Mouse (Mus musculus) induced T-regulatory cell, adult 2 months (primary cell): ENCODE measurements around the gene Stard3.
A peak's percentile ranks its signal among the peaks of the same experiment; 100 is the strongest.

Experiments used
- DNase-seq: peaks from one replicate; pipeline ENCODE4 v3.0.0-alpha.2; 2012; ENCODE audit warnings: low read depth

Gene Stard3

GRCm38 (mm10) chr11:98348083-98348961, 9.8 kb upstream of the Stard3 start, which contains the start of gene Ppp1r1b:
Gene Ppp1r1b (plus strand): TSS chr11:98348404.
- peak; percentile 64 for DNase-seq

GRCm38 (mm10) chr11:98349308-98349707, 8.9 kb upstream of the Stard3 start:
- DNase-seq, result no peak

DNA sequence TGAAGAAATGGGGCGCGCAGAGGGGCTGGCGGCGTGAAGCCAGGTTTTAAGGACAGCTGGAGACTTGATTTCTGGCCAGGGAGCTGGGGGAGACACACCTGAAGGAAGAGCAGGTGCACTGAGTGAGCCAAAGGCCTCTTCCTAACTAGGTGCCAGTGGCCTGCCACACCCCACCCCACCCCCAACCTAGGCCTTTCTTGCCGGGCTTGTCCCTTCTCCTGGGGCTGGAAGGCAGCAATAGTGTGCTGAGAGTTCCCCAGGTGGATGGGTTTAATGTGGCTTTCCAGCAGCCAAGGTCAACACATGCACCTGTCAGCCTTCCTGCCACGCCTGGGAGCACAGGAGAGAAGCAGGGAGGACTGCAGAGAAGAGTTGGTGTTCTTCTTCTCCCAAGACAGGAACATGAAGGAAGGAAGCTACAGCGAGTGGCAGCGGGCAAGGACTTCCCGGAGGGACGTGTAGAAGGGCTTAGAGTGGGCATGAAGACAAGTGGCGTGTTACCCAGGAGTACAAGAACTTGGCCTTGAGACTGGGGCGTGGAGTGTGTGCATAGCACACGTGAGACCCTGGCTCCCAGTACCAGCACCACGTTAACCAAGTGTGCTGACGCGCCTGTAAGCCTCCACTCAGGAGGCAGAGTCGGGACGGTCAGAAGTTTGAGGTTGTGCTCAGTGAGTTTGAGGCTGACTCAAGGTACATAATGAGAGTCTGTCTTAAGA, 5.7 kb upstream of the Stard3 start:
- DNase-seq, result no peak

GRCm38 (mm10) chr11:98353651-98354211, 4.4 kb upstream of the Stard3 start:
- DNase-seq, result no peak

DNA sequence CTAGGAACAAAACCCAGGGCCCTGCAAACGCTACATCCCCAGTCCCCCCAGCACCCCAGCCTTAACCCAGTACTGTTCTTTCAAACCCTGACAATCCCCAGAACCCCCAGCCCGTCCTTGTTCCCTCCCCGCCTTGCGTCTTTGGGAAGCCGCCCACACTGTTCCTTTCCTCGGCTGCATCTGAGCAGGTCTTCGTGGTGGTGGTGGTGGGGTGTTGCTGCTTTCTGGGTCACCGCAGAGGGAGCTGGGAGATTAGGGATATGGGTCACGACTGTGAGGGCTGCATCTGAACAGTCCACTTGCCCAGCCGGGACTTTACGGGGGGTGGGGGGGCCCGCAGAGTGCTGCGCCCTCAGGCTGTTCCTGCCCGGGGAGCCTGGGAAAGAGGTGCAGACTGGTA, 3.7 kb upstream of the Stard3 start:
- DNase-seq, result no peak

DNA sequence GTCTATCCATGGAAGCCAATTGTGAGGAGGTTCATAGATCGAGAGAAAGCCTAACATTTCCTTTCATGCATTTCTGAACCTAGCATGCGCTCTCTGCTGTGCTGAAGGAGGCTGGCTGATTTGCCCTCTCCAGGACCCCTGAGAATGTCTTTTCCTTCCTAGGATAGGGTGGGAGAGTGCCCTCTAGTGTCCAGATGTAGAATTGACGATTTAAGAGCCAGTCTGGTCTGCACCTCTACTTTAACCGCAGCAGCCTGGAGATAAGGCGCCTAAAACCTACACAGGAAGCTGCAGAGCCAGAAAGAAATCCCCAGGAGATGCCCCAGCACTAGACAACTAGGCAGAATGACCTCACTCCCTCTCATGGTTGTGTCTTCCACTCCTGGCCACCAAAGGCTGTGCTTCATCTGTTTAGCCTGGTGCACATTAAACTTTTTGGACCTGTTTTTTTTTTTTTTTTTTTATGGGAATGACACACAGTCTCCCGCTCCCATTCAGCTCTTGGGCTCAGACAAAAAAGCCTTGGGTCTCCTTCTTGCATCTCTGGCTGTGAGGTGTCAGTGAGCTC, 2.4 kb upstream of the Stard3 start:
- peak; percentile 90 for DNase-seq

DNA sequence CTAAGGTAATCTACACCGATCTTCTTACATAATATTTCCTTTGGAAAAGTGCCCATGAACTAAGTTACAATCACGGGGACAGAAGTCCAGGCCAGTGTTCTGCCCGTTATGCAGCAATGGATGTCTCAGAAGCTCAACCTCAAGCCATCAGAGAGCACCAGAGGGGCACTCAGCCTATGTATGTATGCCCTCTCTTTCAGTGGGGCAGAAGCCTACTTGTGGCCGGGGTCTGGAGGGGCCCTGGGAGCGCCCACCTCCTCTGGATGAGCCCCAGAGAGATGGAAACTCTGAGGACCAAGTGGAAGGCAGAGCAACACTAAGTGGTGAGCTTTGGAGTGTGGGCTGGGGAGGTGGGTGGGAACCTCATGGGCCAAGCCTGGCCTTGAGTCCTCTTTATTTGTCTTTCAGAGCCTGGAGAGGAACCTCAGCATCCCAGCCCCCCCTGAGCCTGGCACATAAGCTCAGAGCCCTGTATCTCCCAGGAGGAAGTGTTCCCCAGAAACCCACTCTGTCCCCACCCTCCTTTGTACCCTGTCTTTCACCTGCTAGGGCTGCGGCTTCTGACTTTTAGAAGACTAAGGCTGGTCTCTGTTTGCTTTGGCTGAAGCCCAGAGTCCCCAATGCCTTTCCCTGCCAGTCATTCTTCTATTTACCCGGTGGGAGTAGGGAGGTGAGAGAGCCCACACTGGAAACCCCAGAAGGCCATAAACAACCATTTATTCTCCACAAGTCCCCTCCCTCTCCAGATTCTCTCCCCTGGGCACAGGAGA, 1.4 kb upstream of the Stard3 start:
- DNase-seq, result peak; percentile 21

DNA sequence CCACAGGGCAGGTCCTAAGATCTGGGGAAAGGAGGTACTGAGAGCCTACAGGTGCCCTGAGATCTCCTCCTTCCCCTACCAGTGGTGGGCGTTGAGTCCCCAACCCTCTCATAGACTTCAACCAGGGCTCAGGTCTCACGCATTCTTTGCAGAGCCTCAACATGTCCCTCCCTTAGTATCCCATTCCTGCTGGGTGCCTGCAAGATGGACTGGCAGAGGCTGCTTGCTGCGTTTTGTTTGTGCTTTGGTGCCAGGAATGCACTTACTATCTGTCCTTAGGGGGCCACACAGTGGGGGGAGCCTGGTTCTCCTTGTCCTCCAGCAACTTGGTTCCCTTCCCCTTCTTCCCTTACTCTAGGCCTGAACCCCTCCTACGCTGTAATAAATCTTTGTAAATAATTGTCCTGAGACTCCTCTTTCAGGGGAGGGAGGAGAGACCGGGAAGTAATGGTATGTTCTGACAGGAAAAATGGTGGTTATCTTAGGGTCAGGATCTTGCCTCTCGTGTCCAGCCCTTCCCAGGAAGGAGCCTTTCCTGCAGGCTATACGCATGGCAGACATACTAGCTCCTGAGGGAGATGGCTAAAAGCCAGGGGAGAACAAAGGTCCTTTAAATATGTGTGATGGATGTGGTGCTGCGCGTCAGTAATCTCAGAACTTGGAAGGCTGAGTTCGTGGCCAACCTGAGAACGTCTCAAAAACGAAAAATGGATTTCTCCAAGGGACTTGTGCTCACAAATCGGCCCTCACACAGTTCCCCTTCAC, 590 bp upstream of the Stard3 start:
- no peak for DNase-seq

- no peak for DNase-seq
Measured at GRCm38 (mm10) chr11:98360866-98361521, 2.8 kb downstream of the Stard3 start.

DNA sequence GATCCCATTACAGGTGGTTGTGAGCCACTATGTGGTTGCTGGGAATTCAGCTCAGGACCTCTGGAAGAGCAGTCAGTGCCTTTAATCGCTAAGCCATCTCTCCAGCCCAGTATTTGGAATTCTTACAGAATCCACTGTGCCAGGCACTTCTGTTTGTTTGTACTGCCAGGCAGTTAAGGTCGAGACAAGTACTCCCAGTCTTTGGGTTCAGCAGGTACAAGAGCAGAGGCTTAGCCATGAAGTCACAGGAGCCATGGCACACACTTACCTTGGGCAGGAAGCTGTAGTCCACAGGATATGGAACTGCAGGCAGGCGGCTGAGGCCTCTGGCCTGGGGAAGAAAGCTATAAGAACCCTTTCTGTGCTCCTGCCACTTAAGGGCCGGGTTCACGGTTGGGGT, 5.6 kb downstream of the Stard3 start:
- no peak for DNase-seq

GRCm38 (mm10) chr11:98364410-98364809, 6.2 kb downstream of the Stard3 start:
- DNase-seq, result no peak

GRCm38 (mm10) chr11:98366290-98366689, 8.1 kb downstream of the Stard3 start:
- no peak for DNase-seq

- DNase-seq, result no peak
Measured at GRCm38 (mm10) chr11:98367171-98367862, 9.1 kb downstream of the Stard3 start.

DNA sequence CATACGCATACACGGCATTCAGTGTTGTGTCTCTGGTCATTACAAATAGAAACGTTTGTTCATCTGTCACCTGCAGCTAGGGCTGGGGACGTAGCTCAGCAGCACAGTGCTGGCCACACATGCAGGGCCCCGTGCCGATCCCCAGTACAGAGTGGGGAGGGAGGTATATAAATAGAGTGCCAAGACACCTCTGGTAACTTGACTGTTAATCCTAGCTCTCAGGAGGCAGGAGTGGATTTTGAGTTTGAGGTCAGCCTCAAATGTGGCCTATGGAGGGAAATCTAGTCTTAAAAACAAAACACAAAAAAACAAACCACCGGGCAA, 9.7 kb downstream of the Stard3 start:
- no peak for DNase-seq

- no peak for DNase-seq
Measured at GRCm38 (mm10) chr11:98369337-98369736, 11.2 kb downstream of the Stard3 start.

GRCm38 (mm10) chr11:98370588-98370987, 12.4 kb downstream of the Stard3 start:
- DNase-seq, result no peak

- DNase-seq, result no peak
Measured at GRCm38 (mm10) chr11:98371556-98372240, 13.5 kb downstream of the Stard3 start.

- peak; percentile 84 for DNase-seq
Measured at GRCm38 (mm10) chr11:98372406-98372805, 14.2 kb downstream of the Stard3 start.

- no peak for DNase-seq
Measured at GRCm38 (mm10) chr11:98373244-98373643, 15.1 kb downstream of the Stard3 start.
